Mouse (Mus musculus) heart, embryonic 10.5 days (tissue): ENCODE data around the gene 1600012H06Rik. TPM values are rescaled to one million over a fixed set of nuclear protein-coding genes. Genes with fewer than 3 reads are reported as not detected.
A peak's percentile ranks its signal among the peaks of the same experiment; 100 is the strongest.
"Not testable (repeated sequence)": the region's sequence is repeated elsewhere in the genome, so short reads cannot be mapped to it uniquely, and the experiment has no call there.

ENCODE experiments used
- DNase-seq: peaks from one replicate; pipeline ENCODE4 v3.0.0-alpha.2; 2017; ENCODE audit warnings: low spot score
- H3K27ac ChIP-seq: fragments of 300-500 bp; sonication (generic); 2 replicates; pipeline ENCODE4 v1.5.1; 2016; ENCODE audit warnings: mild to moderate bottlenecking
- H3K27me3 ChIP-seq: fragments of 300-500 bp; sonication (generic); 2 replicates; pipeline ENCODE4 v1.6.1; 2016; ENCODE audit warnings: mild to moderate bottlenecking; ENCODE audit not compliant: poor library complexity, insufficient read depth, severe bottlenecking
- H3K36me3 ChIP-seq: fragments of 300-500 bp; sonication (generic); 2 replicates; pipeline ENCODE4 v1.6.1; 2016; ENCODE audit warnings: mild to moderate bottlenecking, moderate library complexity
- H3K4me1 ChIP-seq: fragments of 300-500 bp; sonication (generic); 2 replicates; pipeline ENCODE4 v1.6.1; 2016; ENCODE audit warnings: mild to moderate bottlenecking
- H3K4me3 ChIP-seq: fragments of 300-500 bp; sonication (generic); 2 replicates; pipeline ENCODE4 v1.5.1; 2016; ENCODE audit warnings: mild to moderate bottlenecking, moderate library complexity
- H3K9me3 ChIP-seq: fragments of 300-500 bp; sonication (generic); 2 replicates; pipeline ENCODE4 v1.6.1; 2016; ENCODE audit warnings: mild to moderate bottlenecking, moderate library complexity
- WGBS: fragments of 180-500 bp; shearing (Covaris S2); methylation state at CpG from one replicate; pipeline ENCODE4 v1.1.7; 2016; 5-methylcytosine and 5-hydroxymethylcytosine counted together
- polyA plus RNA-seq: library from polyadenylated mRNA; unstranded; fragments of >200 nt; fragmentation: Nextera tagmentation; extraction: Ambion mirVana; gene quantifications from 2 replicates; pipeline ENCODE4 v1.2.1, GENCODE M21; 2016

1600012H06Rik gene
- polyA plus RNA-seq, 1 experiment from 2014 or later, result 29.8 TPM

GRCm38 (mm10) chr17:14958686-14959327 is 15.8 kb downstream of the 1600012H06Rik start:
- 81% methylated on average over 5 of the region's 5 CpGs for WGBS
- peaks cover 7% of the 10 kb centered on the region for H3K4me1 ChIP-seq
- H3K9me3 ChIP-seq, result no peaks in the 10 kb centered on the region
- H3K27me3 ChIP-seq, result no peaks in the 10 kb centered on the region
- H3K36me3 ChIP-seq, result peaks cover 9% of the 10 kb centered on the region
- H3K27ac ChIP-seq, result no peak overlapping the region
- no peak for DNase-seq
- no peak overlapping the region for H3K4me3 ChIP-seq

DNA sequence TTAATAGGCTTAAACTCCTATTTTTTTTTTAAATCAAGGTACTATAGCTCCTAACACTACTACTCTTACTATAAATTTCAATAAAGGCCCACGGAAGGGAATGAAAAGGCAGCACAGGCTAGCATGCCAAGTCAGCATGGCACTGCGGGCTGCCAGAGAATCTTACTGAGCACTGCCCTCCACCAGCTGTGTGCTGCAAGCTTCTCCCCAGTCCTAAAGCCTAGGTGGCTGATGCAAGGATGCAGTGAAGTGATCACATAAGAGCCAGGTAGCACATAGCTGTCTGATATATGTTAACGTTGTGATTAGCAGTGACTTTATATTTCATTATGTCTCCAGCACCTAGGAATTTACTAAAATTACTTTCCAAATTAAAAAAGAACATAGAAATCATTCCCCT is 17.0 kb downstream of the 1600012H06Rik start:
- no peak for DNase-seq
- Histone ChIP-seq H3K27me3 (no peaks in the 10 kb centered on the region), H3K36me3 (peaks cover 3% of the 10 kb centered on the region; the same call in 1 of the 2 replicates), H3K4me1 (peaks cover 7% of the 10 kb centered on the region), H3K9me3 (no peaks in the 10 kb centered on the region), H3K27ac (no peak overlapping the region), H3K4me3 (peak overlapping the region; percentile 77)
- WGBS, result 29% methylated on average over 3 of the region's 3 CpGs

GRCm38 (mm10) chr17:14960520-14960919 is 17.5 kb downstream of the 1600012H06Rik start:
- no peak for DNase-seq
- WGBS, result under 1% methylated on average over 21 of the region's 23 CpGs
- peak overlapping the region; percentile 90 for H3K27ac ChIP-seq

GRCm38 (mm10) chr17:14960951-14961556 is 18.1 kb downstream of the 1600012H06Rik start, which contains the start of gene Phf10:
Gene Phf10, minus strand, starts transcription at chr17:14961273.
- Histone ChIP-seq H3K27ac (peak within 1 kb of the TSS; percentile 90), H3K4me3 (peak within 1 kb of the TSS; percentile 77)
- not testable (repeated sequence) for H3K9me3 ChIP-seq, H3K36me3 ChIP-seq, DNase-seq, H3K27me3 ChIP-seq, H3K4me1 ChIP-seq
- 8% methylated on average over 58 of the region's 100 CpGs for WGBS

More at GRCm38 (mm10) chr17:14960520-14960919, 17.5 kb downstream of the 1600012H06Rik start:
- H3K9me3 ChIP-seq, result no peaks in the 10 kb centered on the region
- H3K36me3 ChIP-seq, result peaks cover 3% of the 10 kb centered on the region; the same call in 1 of the 2 replicates
- peak overlapping the region; percentile 77 for H3K4me3 ChIP-seq
- H3K27me3 ChIP-seq, result no peaks in the 10 kb centered on the region
- peaks cover 7% of the 10 kb centered on the region for H3K4me1 ChIP-seq

GRCm38 (mm10) chr17:14961557-14962154 is 18.7 kb downstream of the 1600012H06Rik start:
- not testable (repeated sequence) for DNase-seq, H3K4me3 ChIP-seq, H3K9me3 ChIP-seq, H3K27ac ChIP-seq, H3K27me3 ChIP-seq, H3K4me1 ChIP-seq, H3K36me3 ChIP-seq
- no CpG with 5 or more reads among the region's 44 CpGs for WGBS

GRCm38 (mm10) chr17:14968373-14968913 is 25.5 kb downstream of the 1600012H06Rik start:
- H3K4me1 ChIP-seq, H3K4me3 ChIP-seq, H3K9me3 ChIP-seq, DNase-seq, H3K27ac ChIP-seq, H3K36me3 ChIP-seq, H3K27me3 ChIP-seq: not testable (repeated sequence)
- WGBS, result no CpG with 5 or more reads among the region's 6 CpGs

DNA sequence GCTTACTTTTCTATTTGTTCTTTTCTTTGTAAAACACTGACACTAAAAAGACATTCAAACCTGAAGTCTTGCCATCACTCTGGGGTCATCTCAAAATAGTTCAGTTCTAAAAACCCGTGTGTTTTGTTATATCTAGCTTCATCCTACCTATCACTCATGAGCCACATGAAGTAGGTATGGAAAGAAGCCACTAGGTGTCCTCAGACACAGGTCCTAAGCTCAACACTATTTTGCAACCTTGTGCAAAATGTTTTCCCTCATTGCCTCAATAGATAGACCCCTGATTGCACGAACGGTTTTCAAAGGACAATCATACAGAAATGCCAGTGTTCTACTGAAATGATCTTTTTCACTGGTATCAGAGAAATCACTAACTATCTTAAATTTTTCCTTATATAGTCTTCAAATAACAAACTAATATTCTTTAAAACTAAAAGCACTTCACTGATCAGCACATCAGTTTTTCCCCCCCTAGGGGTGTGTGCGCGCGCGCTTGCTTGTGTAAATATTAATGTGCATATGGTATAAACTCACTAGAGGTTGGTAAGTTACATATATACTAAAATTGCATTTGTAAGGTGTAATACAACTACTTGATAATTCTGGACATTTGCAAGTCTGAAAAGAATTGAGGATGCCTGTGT is 34.9 kb downstream of the 1600012H06Rik start:
- not testable (repeated sequence) for H3K27me3 ChIP-seq, H3K36me3 ChIP-seq, H3K27ac ChIP-seq, H3K4me3 ChIP-seq, H3K4me1 ChIP-seq, DNase-seq, H3K9me3 ChIP-seq
- 4% methylated on average over 4 of the region's 7 CpGs for WGBS

DNA sequence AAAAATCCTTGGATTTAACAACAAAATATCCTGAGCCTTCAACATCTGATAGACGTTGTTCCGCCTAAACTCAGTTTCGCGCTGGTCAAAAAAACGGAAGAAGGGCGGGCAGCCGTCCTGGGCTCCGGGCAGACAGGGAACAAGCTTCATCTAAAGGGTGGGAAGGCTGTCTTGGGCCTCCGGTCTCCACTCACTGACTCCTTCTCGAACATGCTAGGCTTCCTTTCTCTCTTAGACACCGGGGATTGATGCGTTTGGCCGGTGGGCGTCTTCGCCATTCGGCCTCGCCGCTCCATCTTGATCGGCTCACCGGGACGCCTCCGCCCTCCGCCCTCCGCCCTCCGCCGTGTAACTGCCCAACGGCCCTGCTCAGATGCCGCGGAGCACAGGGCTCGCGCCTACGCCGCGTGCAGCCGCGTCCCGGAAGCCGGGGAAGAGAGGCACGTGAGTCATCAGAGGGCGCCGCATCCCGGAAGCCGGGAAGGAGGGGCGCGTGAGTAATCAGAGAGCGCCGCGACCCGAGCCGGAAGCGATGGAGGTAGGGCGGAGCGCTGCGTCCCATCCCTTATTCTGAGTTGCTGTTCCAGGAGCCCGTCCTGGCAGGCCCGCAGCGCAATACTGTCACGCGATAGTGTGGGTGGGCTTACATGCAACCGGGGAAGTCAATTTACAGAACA is 35.5 kb downstream of the 1600012H06Rik start, which contains the start of the genes 9030025P20Rik and Gm3417:
Gene 9030025P20Rik, plus strand, starts transcription at position 107 of the 677 bp plus-strand sequence.
Gene Gm3417, minus strand, starts transcription at position 429 of the 677 bp plus-strand sequence.
- H3K4me1 ChIP-seq, H3K4me3 ChIP-seq, H3K27ac ChIP-seq, H3K27me3 ChIP-seq, DNase-seq, H3K36me3 ChIP-seq, H3K9me3 ChIP-seq: not testable (repeated sequence)
- WGBS, result no CpG with 5 or more reads among the region's 60 CpGs

GRCm38 (mm10) chr17:14990116-14990702 is 47.2 kb downstream of the 1600012H06Rik start:
- H3K4me3 ChIP-seq, H3K9me3 ChIP-seq, H3K4me1 ChIP-seq, H3K27ac ChIP-seq, H3K36me3 ChIP-seq, H3K27me3 ChIP-seq, DNase-seq: not testable (repeated sequence)
- 81% methylated on average over 4 of the region's 5 CpGs for WGBS

DNA sequence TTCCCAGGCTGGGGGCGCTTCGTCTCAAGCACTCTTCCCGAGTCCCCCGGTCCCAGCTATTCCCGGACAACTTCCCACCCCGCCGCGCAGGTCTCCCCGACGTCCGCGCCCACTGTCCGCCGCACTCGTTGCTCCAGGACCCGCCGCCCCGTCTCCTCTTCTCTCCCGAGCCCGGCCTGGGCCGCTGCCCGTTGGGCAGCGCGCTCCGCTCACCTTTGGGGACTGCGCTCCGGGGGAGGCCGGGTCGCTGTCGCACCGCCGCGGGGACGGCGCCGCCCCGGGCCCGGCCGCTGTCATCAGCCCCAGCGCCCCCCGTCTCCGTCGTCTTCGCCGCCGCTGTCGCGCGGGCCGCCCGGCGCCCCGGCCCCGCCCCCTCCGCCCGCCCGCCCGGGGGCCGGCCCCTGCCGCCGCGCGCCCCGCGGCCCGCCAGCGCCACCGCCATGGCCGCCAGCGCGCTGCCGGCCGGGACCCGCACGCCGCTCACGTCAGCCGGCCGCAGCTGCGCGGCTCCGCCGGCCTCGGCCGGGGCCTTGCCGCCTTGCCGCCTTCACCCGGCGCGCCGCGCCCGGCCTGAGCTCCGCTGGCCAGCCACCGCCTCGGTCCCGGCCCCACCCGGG is 49.6 kb downstream of the 1600012H06Rik start:
- H3K27ac ChIP-seq, H3K4me3 ChIP-seq, DNase-seq, H3K9me3 ChIP-seq, H3K27me3 ChIP-seq, H3K36me3 ChIP-seq, H3K4me1 ChIP-seq: not testable (repeated sequence)
- WGBS, result no CpG with 5 or more reads among the region's 98 CpGs

GRCm38 (mm10) chr17:14993139-14993832 is 50.3 kb downstream of the 1600012H06Rik start:
- H3K4me3 ChIP-seq, H3K36me3 ChIP-seq, DNase-seq, H3K27ac ChIP-seq, H3K4me1 ChIP-seq, H3K9me3 ChIP-seq, H3K27me3 ChIP-seq: not testable (repeated sequence)
- no CpG with 5 or more reads among the region's 47 CpGs for WGBS
